Mouse (Mus musculus) erythroblast, embryonic 14.5 days (primary cell): ENCODE results near the gene Btd. TPM values are rescaled to one million over a fixed set of nuclear protein-coding genes. Genes with fewer than 3 reads are reported as not detected.

Experiments
- H3K27me3 ChIP-seq: 2 replicates; pipeline ENCODE4 v1.6.1; 2012; ENCODE audit warnings: inconsistent platforms; ENCODE audit not compliant: control insufficient read depth
- H3K36me3 ChIP-seq: 2 replicates; pipeline ENCODE4 v1.6.1; 2012; ENCODE audit warnings: mild to moderate bottlenecking, inconsistent platforms; ENCODE audit not compliant: control insufficient read depth
- H3K4me1 ChIP-seq: 2 replicates; pipeline ENCODE4 v1.6.1; 2012; ENCODE audit warnings: inconsistent platforms; ENCODE audit not compliant: control insufficient read depth
- H3K4me3 ChIP-seq: replicated peaks from 2 replicates; pipeline ENCODE3; 2012; ENCODE audit warnings: moderate library complexity, mild to moderate bottlenecking, inconsistent platforms
- H3K9me3 ChIP-seq: 2 replicates; pipeline ENCODE4 v1.6.1; 2012; ENCODE audit warnings: low read length, inconsistent platforms, mixed read lengths; ENCODE audit not compliant: control insufficient read depth
- GATA1 ChIP-seq: IDR thresholded peaks from 2 replicates; pipeline ENCODE4 v1.6.1; 2012; ENCODE audit warnings: low read length, inconsistent platforms, mixed read lengths
- TAL1 ChIP-seq: IDR thresholded peaks from 3 replicates; pipeline ENCODE4 v1.6.1; 2012; ENCODE audit warnings: low read length, inconsistent platforms, mixed read lengths
- polyA plus RNA-seq: library from polyadenylated mRNA; stranded (reverse); fragments of >175 nt; gene quantifications from 2 replicates; pipeline ENCODE4 v1.2.3, GENCODE M21; 2012

Btd gene
- polyA plus RNA-seq, 1 experiment, result 0.26 TPM

- H3K36me3 ChIP-seq, result peaks cover 55% of the 10 kb centered on the region
- no peak for TF ChIP-seq TAL1
- H3K4me3 ChIP-seq, result no peak overlapping the region
- no peaks in the 10 kb centered on the region for H3K9me3 ChIP-seq
- H3K27me3 ChIP-seq, result no peaks in the 10 kb centered on the region
- no peaks in the 10 kb centered on the region for H3K4me1 ChIP-seq
These were observed 59.5 kb downstream of the Btd start for GRCm38 (mm10) chr14:31700376-31700775.

DNA sequence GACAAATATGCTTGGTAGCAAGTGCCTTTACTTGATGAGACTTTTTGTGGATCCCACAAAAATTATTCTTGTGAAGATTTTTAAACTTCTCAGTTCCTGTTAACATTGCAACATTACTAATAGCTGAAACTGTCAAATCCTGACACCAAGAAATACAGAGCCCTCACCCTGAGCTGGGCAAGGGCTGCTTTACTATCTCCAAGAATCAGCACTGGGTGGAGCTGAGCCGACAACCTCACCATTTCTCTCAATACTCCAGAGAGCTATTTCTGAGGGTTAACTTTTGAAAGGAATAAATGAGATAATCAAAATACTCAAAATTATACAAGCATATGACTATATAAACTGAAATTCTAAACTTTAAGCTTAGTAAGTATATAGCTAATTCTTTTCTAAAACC, 68.5 kb downstream of the Btd start:
- Histone ChIP-seq H3K27me3 (no peaks in the 10 kb centered on the region), H3K4me3 (no peak overlapping the region), H3K9me3 (no peaks in the 10 kb centered on the region), H3K4me1 (peaks cover 36% of the 10 kb centered on the region), H3K36me3 (peaks cover 42% of the 10 kb centered on the region)
- TF ChIP-seq GATA1 (no peak), TAL1 (no peak)

GRCm38 (mm10) chr14:31715669-31716068, 74.8 kb downstream of the Btd start:
- Histone ChIP-seq H3K4me3 (no peak overlapping the region), H3K9me3 (no peaks in the 10 kb centered on the region), H3K36me3 (peaks cover 53% of the 10 kb centered on the region), H3K4me1 (peaks cover 50% of the 10 kb centered on the region), H3K27me3 (no peaks in the 10 kb centered on the region)
- TF ChIP-seq GATA1, result no peak
- no peak for TF ChIP-seq TAL1

DNA sequence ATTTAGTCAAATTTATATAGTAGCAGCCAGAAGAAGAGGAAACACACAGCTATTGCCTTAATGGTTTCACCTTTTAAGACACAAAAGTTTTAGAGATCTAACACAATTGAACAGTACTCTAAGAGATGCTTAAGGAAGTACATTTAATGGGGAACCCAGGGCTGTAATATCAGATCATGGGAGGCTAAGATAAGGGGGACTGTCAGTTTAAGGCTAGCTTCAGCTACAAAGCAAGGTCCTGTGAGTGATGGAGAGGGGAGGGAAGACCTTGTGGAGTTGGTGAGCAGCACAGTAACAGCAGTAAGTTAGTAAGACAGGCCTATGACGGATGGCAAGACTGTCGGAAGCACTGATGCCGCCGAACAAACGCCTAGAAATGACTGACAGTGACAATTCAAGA, 76.5 kb downstream of the Btd start:
- Histone ChIP-seq H3K4me1 (peaks cover 47% of the 10 kb centered on the region), H3K27me3 (no peaks in the 10 kb centered on the region), H3K4me3 (no peak overlapping the region), H3K36me3 (peaks cover 51% of the 10 kb centered on the region), H3K9me3 (no peaks in the 10 kb centered on the region)
- no peak for TF ChIP-seq TAL1
- no peak for TF ChIP-seq GATA1

Other genes with a start within 250 kb of the Btd start
- 0.04 and 0.12 TPM in 2 replicates for gene Sh3bp5, start 204.9 kb upstream of the Btd start, polyA plus RNA-seq
- gene Eaf1, start 146.6 kb upstream of the Btd start, polyA plus RNA-seq, result 18.0 and 27.2 TPM in 2 replicates
- 0.26 and 0.28 TPM in 2 replicates for gene Mettl6, start 146.0 kb upstream of the Btd start, polyA plus RNA-seq
- not detected in 2 replicates for gene Colq, start 49.7 kb upstream of the Btd start, polyA plus RNA-seq
- gene Gm49387, start 150 bp upstream of the Btd start, polyA plus RNA-seq, result not detected in 2 replicates
- 0.04 and 0.50 TPM in 2 replicates for gene Hacl1, start 258 bp downstream of the Btd start, polyA plus RNA-seq
- gene Ankrd28, start 189.6 kb downstream of the Btd start, polyA plus RNA-seq, result 0.02 and 0.04 TPM in 2 replicates